Mouse (Mus musculus) embryo, embryonic 11 days (tissue): Measurements from ENCODE around the gene Krtap28-13.
A peak's percentile ranks its signal among the peaks of the same experiment; 100 is the strongest.

Source experiments
- DNase-seq: peaks from one replicate; pipeline ENCODE4 v3.0.0-alpha.2; 2015

Krtap28-13 gene

GRCm38 (mm10) chr1:83096935-83097334 lies 36.2 kb downstream of the Krtap28-13 start:
- no peak for DNase-seq

- DNase-seq: no peak
Measured at GRCm38 (mm10) chr1:83099160-83099559, 38.4 kb downstream of the Krtap28-13 start.

GRCm38 (mm10) chr1:83099580-83100137 lies 38.9 kb downstream of the Krtap28-13 start:
- DNase-seq: no peak

- DNase-seq: peak; percentile 35
Measured at GRCm38 (mm10) chr1:83101891-83102290, 41.2 kb downstream of the Krtap28-13 start.

- DNase-seq: no peak
Measured at GRCm38 (mm10) chr1:83105464-83105863, 44.7 kb downstream of the Krtap28-13 start.

- DNase-seq: no peak
Measured at GRCm38 (mm10) chr1:83107410-83107978, 46.8 kb downstream of the Krtap28-13 start.

- no peak for DNase-seq
Measured at GRCm38 (mm10) chr1:83110992-83111391, 50.3 kb downstream of the Krtap28-13 start.
